Mouse (Mus musculus): Measurements from ENCODE around the gene Trpm3.
A peak's percentile ranks its signal among the peaks of the same experiment; 100 is the strongest.

Gene Trpm3

DNA sequence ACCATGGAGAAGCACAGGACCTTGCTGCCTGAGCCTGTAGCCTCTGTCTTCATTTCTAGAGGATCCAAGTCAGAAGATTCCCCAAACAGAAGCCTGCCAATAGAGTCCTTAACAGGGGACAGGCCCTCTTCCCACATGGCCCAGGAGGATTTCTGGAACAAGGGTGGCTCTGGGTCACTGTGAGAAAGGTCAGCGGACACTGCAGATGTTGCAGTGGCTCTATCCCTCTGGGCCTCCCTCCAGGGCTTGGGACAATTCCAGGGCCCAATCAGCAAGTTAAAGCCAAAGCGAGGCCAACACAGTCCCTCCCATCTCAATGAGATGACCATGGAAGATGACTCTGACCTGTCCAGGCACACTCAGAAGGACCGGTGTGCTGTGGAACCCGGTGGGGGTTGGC lies 896.1 kb downstream of the Trpm3 start:
- no peak for DNase-seq (ENCODE audit: low spot score in 2 of 2)

DNA sequence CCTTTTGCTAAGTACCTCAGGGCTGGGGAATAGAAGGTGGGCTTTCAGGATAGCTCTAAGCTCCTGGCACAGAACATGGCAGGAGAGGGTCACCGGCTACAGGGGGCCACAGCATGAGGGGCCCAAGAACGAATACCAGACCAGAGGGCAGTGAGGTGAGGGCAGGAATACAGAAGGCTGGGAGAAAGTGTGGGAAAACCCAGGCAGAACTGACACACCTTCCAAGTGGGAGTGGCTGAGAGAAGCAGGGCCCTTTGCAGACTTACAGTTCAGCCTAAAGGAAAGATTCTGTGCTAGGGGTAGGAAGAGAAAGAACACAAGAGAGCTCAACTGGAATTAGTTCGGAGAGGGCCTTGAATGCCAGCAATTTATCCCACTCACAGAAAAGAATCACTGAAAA lies 896.9 kb downstream of the Trpm3 start:
- DNase-seq (ENCODE audit: low spot score in 2 of 2): no peak

DNA sequence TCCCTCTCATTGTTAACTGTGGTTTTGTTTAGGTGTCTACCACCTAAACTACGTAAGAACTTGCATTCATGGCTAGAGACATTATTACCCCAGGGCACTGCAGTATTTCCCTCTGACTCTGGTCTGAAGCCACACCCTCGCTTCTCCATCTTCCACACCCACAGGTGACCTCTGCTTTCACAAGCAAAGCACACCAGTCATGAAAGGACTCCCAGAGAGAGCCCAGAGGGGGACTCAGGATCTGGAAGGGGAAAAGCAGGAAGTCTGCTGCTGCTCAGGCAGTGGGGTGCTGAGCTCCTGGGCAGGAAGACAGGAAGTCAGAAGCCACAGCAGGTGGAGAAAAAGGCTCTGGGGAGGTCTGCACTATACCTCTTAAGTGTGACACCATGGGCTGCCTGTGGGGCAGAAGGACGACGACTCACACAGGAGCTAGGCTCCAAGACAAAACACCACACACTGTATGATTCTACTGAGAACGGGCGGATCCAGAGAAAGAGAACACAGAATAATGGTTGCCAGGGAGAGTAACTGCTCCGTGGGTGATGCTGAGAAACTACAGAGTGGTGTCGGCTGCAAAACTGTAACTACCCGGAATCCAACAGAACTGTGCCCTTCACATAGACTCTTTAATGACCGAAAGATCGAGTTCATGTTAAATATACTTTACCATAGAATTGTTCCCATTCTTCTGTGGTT lies 898.1 kb downstream of the Trpm3 start:
- peak; percentile 51 to 53 for DNase-seq (ENCODE audit: low spot score in 2 of 2)

GRCm38 (mm10) chr19:23037499-23037898 lies 898.7 kb downstream of the Trpm3 start:
- no peak for DNase-seq (ENCODE audit: low spot score in 2 of 2)

DNA sequence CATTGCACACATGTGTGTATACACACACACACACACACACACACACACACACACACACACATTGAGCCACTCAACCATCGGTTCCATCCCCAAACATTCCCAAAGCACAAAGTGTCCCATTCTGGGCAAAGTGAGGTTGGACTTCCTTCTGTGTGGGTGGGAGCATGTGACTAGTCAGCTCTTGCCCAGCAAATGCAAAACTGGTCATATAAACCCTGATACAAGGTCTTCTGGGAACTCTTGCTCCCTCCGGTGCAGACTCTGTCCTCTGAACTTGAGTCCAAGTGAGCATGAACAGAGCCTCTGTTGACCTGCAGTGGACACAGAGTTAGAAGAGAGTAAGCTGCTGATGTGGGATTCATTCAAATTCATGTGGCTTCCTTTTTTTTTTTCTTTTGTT lies 899.5 kb downstream of the Trpm3 start:
- DNase-seq (ENCODE audit: low spot score in 2 of 2): no peak

GRCm38 (mm10) chr19:23041483-23042167 lies 902.8 kb downstream of the Trpm3 start:
- DNase-seq (ENCODE audit: low spot score in 2 of 2): no peak

DNA sequence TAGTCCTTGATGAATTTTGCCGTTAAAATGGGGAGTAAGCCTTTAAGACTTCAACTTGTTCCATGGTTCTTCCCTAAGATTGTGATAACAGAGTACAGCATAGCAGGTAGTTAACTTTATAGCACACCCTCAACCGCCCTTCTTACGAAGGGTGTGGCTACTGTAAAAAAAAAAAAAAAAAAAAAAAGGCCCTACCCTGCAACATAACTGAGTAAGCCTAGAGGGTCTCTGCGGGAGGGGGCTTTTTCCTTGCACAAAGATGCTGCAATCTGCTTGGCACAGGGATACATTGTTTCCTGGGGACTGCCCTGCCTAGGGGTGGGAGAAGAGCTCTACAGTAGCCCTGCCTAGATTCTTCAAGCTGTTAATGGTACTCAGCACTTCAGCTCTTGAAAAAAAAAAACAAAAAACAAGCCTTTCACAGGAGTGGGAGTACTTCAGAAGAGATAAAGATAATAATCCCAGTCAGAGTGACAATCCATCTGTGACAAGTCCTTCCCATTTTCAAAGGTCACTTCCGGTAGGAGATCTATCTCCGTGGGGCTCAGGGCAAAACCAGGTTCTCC lies 903.4 kb downstream of the Trpm3 start:
- no peak for DNase-seq (ENCODE audit: low spot score in 2 of 2)

DNA sequence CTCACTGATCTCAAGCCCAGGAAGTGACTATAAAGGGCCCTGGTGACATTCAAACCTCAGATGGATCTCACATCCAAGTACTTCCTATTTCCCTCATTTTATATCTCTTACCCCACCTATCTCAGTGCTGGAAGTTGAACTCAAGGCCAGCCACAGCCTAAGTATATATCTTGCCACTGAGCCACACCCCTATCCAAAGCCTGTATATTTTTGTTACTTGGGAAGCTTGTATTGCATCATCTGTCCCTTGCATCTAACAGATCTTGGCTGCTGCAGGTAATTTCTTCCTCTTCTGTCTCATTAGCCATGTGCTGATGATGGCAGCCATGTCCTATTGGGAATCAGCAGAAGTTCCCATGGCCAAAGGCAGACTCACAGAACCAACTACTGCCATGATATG lies 904.9 kb downstream of the Trpm3 start:
- DNase-seq (ENCODE audit: low spot score in 2 of 2): no peak
